Mouse (Mus musculus): Measurements from ENCODE around the gene Tes. TPM values are rescaled to one million over a fixed set of nuclear protein-coding genes. Genes with fewer than 3 reads are reported as not detected.

The Tes gene
- polyA plus RNA-seq, 1 experiment from 2014 or later, result 20.5 TPM

Other genes starting within 250 kb of the Tes start
- 4.4 and 5.3 TPM in 2 replicates for gene Tfec, start 166.7 kb upstream of the Tes start, polyA plus RNA-seq (2014; fragmentation: Nextera tagmentation; extraction: Ambion mirVana)
- gene Cav2, start 216.0 kb downstream of the Tes start, polyA plus RNA-seq (2014; fragmentation: Nextera tagmentation; extraction: Ambion mirVana), result 3.4 and 3.8 TPM in 2 replicates
- 8.4 and 9.4 TPM in 2 replicates for gene Cav1, start 241.2 kb downstream of the Tes start, polyA plus RNA-seq (2014; fragmentation: Nextera tagmentation; extraction: Ambion mirVana)

Data from liver, embryonic 11.5 days (tissue).